In genomic region chr14:121109116-121109504, GRCm38 (mm10) we compare ENCODE assay signal across 8 mouse cellular contexts.
DNase-seq lines count a peak whose midpoint lies in the region; ATAC-seq and TF ChIP-seq lines count a peak whose summit lies in the region.

No protein-coding gene starts in this region.

- no peak for TF ChIP-seq CTCF in lung, postnatal 0 days (IDR thresholded peaks at IDR 0.05)
- TF ChIP-seq CTCF in lung, adult 2 months (IDR thresholded peaks at IDR 0.05; ENCODE audit: insufficient read depth, low read length): no peak

- no peak for DNase-seq in forebrain, embryonic 11.5 days (ENCODE audit: low spot score)
- no peak for DNase-seq in forebrain, embryonic 14.5 days (ENCODE audit: low spot score)
- DNase-seq in lung, postnatal 0 days (ENCODE audit: low spot score): peak; percentile 30
- DNase-seq in lung, adult 2 months: no peak
- no peak for DNase-seq in limb, embryonic 14.5 days (ENCODE audit: low spot score)
- no peak for DNase-seq in cerebellum, postnatal 14 days
- no peak for DNase-seq in ovary, adult 18-20 months (ENCODE audit: low spot score)

- H3K27me3 ChIP-seq in forebrain, embryonic 11.5 days (ENCODE audit: control insufficient read depth, insufficient read depth, low read length): no peaks in the 10 kb centered on the region
- H3K27me3 ChIP-seq in forebrain, embryonic 14.5 days (replicated peaks; ENCODE audit: control insufficient read depth, insufficient read depth, low read length): no peaks in the 10 kb centered on the region
- no peaks in the 10 kb centered on the region for H3K27me3 ChIP-seq in lung, postnatal 0 days (replicated peaks; ENCODE audit: insufficient read depth, low read length)
- no peaks in the 10 kb centered on the region for H3K27me3 ChIP-seq in limb, embryonic 14.5 days (ENCODE audit: control insufficient read depth, insufficient read depth, low read length)
- H3K27me3 ChIP-seq in stomach, embryonic 16.5 days (ENCODE audit: control insufficient read depth, insufficient read depth, low read length): no peaks in the 10 kb centered on the region

- H3K4me2 ChIP-seq in forebrain, embryonic 11.5 days (ENCODE audit: low read depth, low read length, severe bottlenecking): no peak overlapping the region
- H3K4me2 ChIP-seq in forebrain, embryonic 14.5 days (ENCODE audit: low read length): no peak overlapping the region
- no peak overlapping the region for H3K4me2 ChIP-seq in lung, postnatal 0 days (replicated peaks; ENCODE audit: low read depth, low read length)
- peak overlapping the region; percentile 20; the same call in 1 of the 2 replicates for H3K4me2 ChIP-seq in limb, embryonic 14.5 days (replicated peaks; ENCODE audit: low read depth, low read length, severe bottlenecking)
- H3K4me2 ChIP-seq in stomach, embryonic 16.5 days (ENCODE audit: low read depth, low read length): peak overlapping the region; percentile 36

- no peak for TF ChIP-seq POLR2A in lung, adult 2 months (IDR thresholded peaks at IDR 0.05; ENCODE audit: borderline replicate concordance, extremely low read depth, low read depth, low read length)
- no peak for TF ChIP-seq POLR2A in limb, embryonic 14.5 days (IDR thresholded peaks at IDR 0.05; ENCODE audit: borderline replicate concordance, extremely low read depth, insufficient read depth, insufficient read length)

- H3K27ac ChIP-seq in forebrain, embryonic 11.5 days (ENCODE audit: low read depth, low read length): peak overlapping the region; percentile 58
- H3K27ac ChIP-seq in forebrain, embryonic 14.5 days (ENCODE audit: low read depth, low read length): no peak overlapping the region
- peak overlapping the region; percentile 51 for H3K27ac ChIP-seq in lung, postnatal 0 days (ENCODE audit: low read length)
- peak overlapping the region; percentile 64 for H3K27ac ChIP-seq in limb, embryonic 14.5 days (replicated peaks; ENCODE audit: low read depth, low read length)
- H3K27ac ChIP-seq in stomach, embryonic 16.5 days (ENCODE audit: low read length): peak overlapping the region; percentile 63

- TF ChIP-seq EP300 in lung, postnatal 0 days (IDR thresholded peaks at IDR 0.05): no peak

- H3K9ac ChIP-seq in forebrain, embryonic 11.5 days (ENCODE audit: low read length): peak overlapping the region; percentile 14; the same call in 1 of the 2 replicates
- H3K9ac ChIP-seq in forebrain, embryonic 14.5 days (ENCODE audit: low read length): no peak overlapping the region
- H3K9ac ChIP-seq in lung, postnatal 0 days (replicated peaks; ENCODE audit: low read depth): no peak overlapping the region
- H3K9ac ChIP-seq in limb, embryonic 14.5 days (ENCODE audit: low read depth, low read length, severe bottlenecking): 0 out of 2 replicates have a peak overlapping the region, but pooled peaks have one; percentile 5
- peak overlapping the region; percentile 38 for H3K9ac ChIP-seq in stomach, embryonic 16.5 days (ENCODE audit: low read length)

- no peaks in the 10 kb centered on the region for H3K9me3 ChIP-seq in forebrain, embryonic 11.5 days (ENCODE audit: control insufficient read depth, low read length)
- no peaks in the 10 kb centered on the region for H3K9me3 ChIP-seq in forebrain, embryonic 14.5 days (replicated peaks; ENCODE audit: control insufficient read depth, low read length)
- H3K9me3 ChIP-seq in lung, postnatal 0 days (ENCODE audit: low read length): no peaks in the 10 kb centered on the region
- no peaks in the 10 kb centered on the region for H3K9me3 ChIP-seq in limb, embryonic 14.5 days (ENCODE audit: control insufficient read depth, low read length)
- H3K9me3 ChIP-seq in stomach, embryonic 16.5 days (replicated peaks; ENCODE audit: control insufficient read depth, low read length): no peaks in the 10 kb centered on the region

- 6% methylated on average over 9 of the region's 9 CpGs for WGBS in forebrain, embryonic 11.5 days
- WGBS in forebrain, embryonic 14.5 days: 18% methylated on average over 9 of the region's 9 CpGs
- WGBS in lung, postnatal 0 days: 20% methylated on average over 9 of the region's 9 CpGs
- 46% methylated on average over 9 of the region's 9 CpGs for WGBS in lung, adult 2 months
- WGBS in limb, embryonic 14.5 days: 8% methylated on average over 8 of the region's 9 CpGs
- WGBS in stomach, embryonic 16.5 days: 27% methylated on average over 9 of the region's 9 CpGs

- no peak overlapping the region for H3K4me3 ChIP-seq in forebrain, embryonic 11.5 days (ENCODE audit: low read depth, low read length)
- H3K4me3 ChIP-seq in forebrain, embryonic 14.5 days (ENCODE audit: low read depth, low read length): no peak overlapping the region
- H3K4me3 ChIP-seq in lung, postnatal 0 days (ENCODE audit: low read depth, low read length): no peak overlapping the region
- no peak overlapping the region for H3K4me3 ChIP-seq in lung, adult 2 months (replicated peaks; ENCODE audit: extremely low read depth, low read depth, low read length)
- H3K4me3 ChIP-seq in limb, embryonic 14.5 days (replicated peaks; ENCODE audit: low read length): no peak overlapping the region
- no peak overlapping the region for H3K4me3 ChIP-seq in stomach, embryonic 16.5 days (replicated peaks; ENCODE audit: low read length)

- peak; percentile 60 for ATAC-seq in forebrain, embryonic 11.5 days (replicated peaks; ENCODE audit: low FRiP score)
- no peak; the same call in 1 of the 2 replicates for ATAC-seq in forebrain, embryonic 14.5 days
- no peak for ATAC-seq in lung, postnatal 0 days
- peak; percentile 28; the same call in 1 of the 2 replicates for ATAC-seq in limb, embryonic 14.5 days (ENCODE audit: low FRiP score, low read depth)
- ATAC-seq in stomach, embryonic 16.5 days (ENCODE audit: insufficient read depth, low FRiP score): no peak

- H3K36me3 ChIP-seq in forebrain, embryonic 11.5 days (ENCODE audit: control insufficient read depth, insufficient read depth, low read length): no peaks in the 10 kb centered on the region; the same call in 1 of the 2 replicates
- no peaks in the 10 kb centered on the region; the same call in 1 of the 2 replicates for H3K36me3 ChIP-seq in forebrain, embryonic 14.5 days (ENCODE audit: control insufficient read depth, insufficient read depth, low read length)
- no peaks in the 10 kb centered on the region for H3K36me3 ChIP-seq in lung, postnatal 0 days (ENCODE audit: insufficient read depth, low read length)
- no peaks in the 10 kb centered on the region for H3K36me3 ChIP-seq in limb, embryonic 14.5 days (ENCODE audit: control insufficient read depth, insufficient read depth, low read length)
- no peaks in the 10 kb centered on the region for H3K36me3 ChIP-seq in stomach, embryonic 16.5 days (ENCODE audit: control insufficient read depth, insufficient read depth, low read length)

- peaks cover 16% of the 10 kb centered on the region for H3K4me1 ChIP-seq in forebrain, embryonic 11.5 days (replicated peaks; ENCODE audit: control insufficient read depth, insufficient read depth, low read length)
- no peaks in the 10 kb centered on the region; the same call in none of the 2 replicates for H3K4me1 ChIP-seq in forebrain, embryonic 14.5 days (ENCODE audit: control insufficient read depth, insufficient read depth, low read length)
- H3K4me1 ChIP-seq in lung, postnatal 0 days (ENCODE audit: insufficient read depth, low read depth, low read length): peaks cover 16% of the 10 kb centered on the region
- H3K4me1 ChIP-seq in lung, adult 2 months (ENCODE audit: control insufficient read depth, insufficient read depth, low read length): peaks cover 6% of the 10 kb centered on the region
- peaks cover 71% of the 10 kb centered on the region for H3K4me1 ChIP-seq in limb, embryonic 14.5 days (ENCODE audit: control insufficient read depth, insufficient read depth, low read length)
- H3K4me1 ChIP-seq in stomach, embryonic 16.5 days (ENCODE audit: control insufficient read depth, insufficient read depth, low read length): peaks cover 44% of the 10 kb centered on the region

Comparison
In these comparisons a context has a peak if more than half of its experiments do, and no peak if none do; other contexts are left out.
1. ATAC-seq: peak in forebrain, embryonic 11.5 days (single experiment) and limb, embryonic 14.5 days (single experiment); none in forebrain, embryonic 14.5 days (single experiment), lung, postnatal 0 days (single experiment) and stomach, embryonic 16.5 days (single experiment).
2. H3K9ac ChIP-seq: peak in forebrain, embryonic 11.5 days (single experiment), limb, embryonic 14.5 days (single experiment) and stomach, embryonic 16.5 days (single experiment); none in forebrain, embryonic 14.5 days (single experiment) and lung, postnatal 0 days (single experiment).
3. H3K4me2 ChIP-seq: peak in limb, embryonic 14.5 days (single experiment) and stomach, embryonic 16.5 days (single experiment); none in forebrain, embryonic 11.5 days (single experiment), forebrain, embryonic 14.5 days (single experiment) and lung, postnatal 0 days (single experiment).